Mouse (Mus musculus) limb, embryonic 11.5 days (tissue): Measurements from ENCODE around the gene Tmsb15a. TPM values are rescaled to one million over a fixed set of nuclear protein-coding genes. Genes with fewer than 3 reads are reported as not detected.

Experiments
- microRNA-seq: library from miRNA; unstranded; fragments of <30 nt; microRNA quantifications from one replicate; pipeline ENCODE4, GENCODE M21; 2016
- polyA plus RNA-seq: library from polyadenylated mRNA; unstranded; fragments of >200 nt; fragmentation: Nextera tagmentation; extraction: Ambion mirVana; gene quantifications from 2 replicates; pipeline ENCODE4 v1.2.1, GENCODE M21; 2014

Gene Tmsb15a
- polyA plus RNA-seq, 1 experiment from 2014 or later = not detected

Small RNA genes within 50 kb of the gene (microRNA-seq; reads per million reads assigned to microRNA genes)
- not detected for gene Mir7646

Other genes starting within 250 kb of the Tmsb15a start
- not detected in 2 replicates for gene AV320801, start 230.7 kb downstream of the Tmsb15a start, polyA plus RNA-seq
- 0.15 TPM in 1 of 2 replicates, not detected in the other for gene Nxf7, start 126.5 kb downstream of the Tmsb15a start, polyA plus RNA-seq
- not detected in 2 replicates for gene Prame, start 97.6 kb downstream of the Tmsb15a start, polyA plus RNA-seq
- gene Tcp11x2, start 31.5 kb downstream of the Tmsb15a start, polyA plus RNA-seq = 0.08 TPM in 1 of 2 replicates, not detected in the other
- gene Armcx5, start 17.5 kb upstream of the Tmsb15a start, polyA plus RNA-seq = 11.1 and 11.4 TPM in 2 replicates
- gene Gprasp1, start 17.5 kb upstream of the Tmsb15a start, polyA plus RNA-seq = 60.6 and 70.6 TPM in 2 replicates
- 65.4 and 68.1 TPM in 2 replicates for gene Bhlhb9, start 72.3 kb upstream of the Tmsb15a start, polyA plus RNA-seq
- 31.6 and 36.1 TPM in 2 replicates for gene Gprasp2, start 113.8 kb upstream of the Tmsb15a start, polyA plus RNA-seq